14 mouse cellular contexts compared by ENCODE assay signal in genomic region chr4:59223055-59223615, GRCm38 (mm10). TPM values are rescaled to one million over a fixed set of nuclear protein-coding genes. Genes with fewer than 3 reads are reported as not detected.
A peak's percentile ranks its signal among the peaks of the same experiment; 100 is the strongest.
DNase-seq lines count a peak whose midpoint lies in the region; ATAC-seq and TF ChIP-seq lines count a peak whose summit lies in the region.
"Had no signal": no experiment of that assay in that cellular context is flagged by ENCODE, and none has a peak within 500 bp of the region (broad histone marks: within the 10 kb centered on the region; RNA-seq: fewer than 3 reads in every experiment).

No protein-coding gene starts in this region.

- peaks cover 17% of the 10 kb centered on the region for H3K4me1 ChIP-seq in heart, adult 2 months (ENCODE audit: control insufficient read depth, insufficient read depth, low read length)
- no peaks in the 10 kb centered on the region for H3K4me1 ChIP-seq in heart, embryonic 11.5 days (ENCODE audit: control insufficient read depth, insufficient read depth, low read length)
- H3K4me1 ChIP-seq in liver, embryonic 15.5 days (replicated peaks): peaks cover 13% of the 10 kb centered on the region
- H3K4me1 ChIP-seq in midbrain, embryonic 16.5 days (ENCODE audit: control insufficient read depth, insufficient read depth, low read length): no peaks in the 10 kb centered on the region
- H3K4me1 ChIP-seq: hindbrain, embryonic 10.5 days; kidney, embryonic 15.5 days; lung, embryonic 15.5 days had no signal

- DNase-seq in heart, adult 2 months: peak; percentile 51 to 69
- DNase-seq in heart, postnatal 25 days (ENCODE audit: low spot score): peak; percentile 38
- DNase-seq in left cerebral cortex, postnatal 25 days (ENCODE audit: low spot score in 2 of 2): no peak
- no peak for DNase-seq in cerebellum, adult 9-11 months
- DNase-seq: cerebellum, postnatal 14 days; layer of hippocampus, postnatal 36 days; midbrain, embryonic 14.5 days had no signal

- peaks cover 11% of the 10 kb centered on the region for H3K36me3 ChIP-seq in heart, adult 2 months (ENCODE audit: control insufficient read depth, insufficient read depth, low read length)
- 0 out of 2 replicates have a peak, but pooled peaks cover 2% of the 10 kb centered on the region for H3K36me3 ChIP-seq in heart, embryonic 11.5 days (ENCODE audit: control insufficient read depth, insufficient read depth, low read length)
- peaks cover 84% of the 10 kb centered on the region for H3K36me3 ChIP-seq in C2C12 (ENCODE audit: control insufficient read depth, insufficient read depth)
- H3K36me3 ChIP-seq in liver, embryonic 15.5 days (replicated peaks): peaks cover 54% of the 10 kb centered on the region
- H3K36me3 ChIP-seq in midbrain, embryonic 16.5 days (ENCODE audit: control insufficient read depth, insufficient read depth, low read length): peaks cover 21% of the 10 kb centered on the region

- intact Hi-C loops in heart, adult 2 months (cut with DNase I): no loop called here
- intact Hi-C loops in heart, postnatal 25 days (cut with DNase I): loop anchor here (2.0 kb wide), 1 partner anchor 32 kb away; no protein-coding TSS in a partner anchor
- intact Hi-C loops in left cerebral cortex, postnatal 25 days (cut with DNase I): no loop called here

- H3K79me2 ChIP-seq in heart, adult 2 months (replicated peaks; ENCODE audit: control insufficient read depth, insufficient read depth, low read length): no peaks in the 10 kb centered on the region
- H3K79me2 ChIP-seq in C2C12 (ENCODE audit: control insufficient read depth, insufficient read depth): peaks cover 36% of the 10 kb centered on the region

- peak overlapping the region; percentile 34 for H3K27ac ChIP-seq in heart, adult 2 months
- H3K27ac ChIP-seq in heart, embryonic 11.5 days (ENCODE audit: low read depth, low read length): no peak overlapping the region
- H3K27ac ChIP-seq in liver, embryonic 15.5 days (replicated peaks): 0 out of 2 replicates have a peak overlapping the region, but pooled peaks have one; percentile 41
- H3K27ac ChIP-seq in midbrain, embryonic 16.5 days (ENCODE audit: low read length): no peak overlapping the region
- H3K27ac ChIP-seq: hindbrain, embryonic 10.5 days; kidney, embryonic 15.5 days; lung, embryonic 15.5 days had no signal

- H3K27me3 ChIP-seq in heart, adult 2 months (ENCODE audit: control insufficient read depth, insufficient read depth, low read length): no peaks in the 10 kb centered on the region
- no peaks in the 10 kb centered on the region for H3K27me3 ChIP-seq in heart, embryonic 11.5 days (ENCODE audit: control insufficient read depth, insufficient read depth, low read length)
- no peaks in the 10 kb centered on the region for H3K27me3 ChIP-seq in C2C12 (ENCODE audit: control insufficient read depth, insufficient read depth, insufficient read length)
- no peaks in the 10 kb centered on the region for H3K27me3 ChIP-seq in liver, embryonic 15.5 days
- no peaks in the 10 kb centered on the region for H3K27me3 ChIP-seq in midbrain, embryonic 16.5 days (ENCODE audit: control insufficient read depth, insufficient read depth, low read depth, low read length)
- H3K27me3 ChIP-seq: kidney, embryonic 15.5 days; lung, embryonic 15.5 days had no signal

- H3K4me2 ChIP-seq in heart, embryonic 11.5 days: no peak overlapping the region
- no peak overlapping the region for H3K4me2 ChIP-seq in liver, embryonic 15.5 days
- no peak overlapping the region for H3K4me2 ChIP-seq in midbrain, embryonic 16.5 days (ENCODE audit: low read length)
- H3K4me2 ChIP-seq: kidney, embryonic 15.5 days; lung, embryonic 15.5 days had no signal

- H3ac ChIP-seq in C2C12 (ENCODE audit: control insufficient read depth, insufficient read length, low read depth): peak overlapping the region; percentile 8

- TF ChIP-seq CTCF in heart, adult 2 months (IDR thresholded peaks at IDR 0.05): no peak
- TF ChIP-seq CTCF in C2C12 (IDR thresholded peaks at IDR 0.05; ENCODE audit: control insufficient read depth, insufficient read depth, insufficient read length): no peak

- H3K79me3 ChIP-seq in C2C12 (ENCODE audit: low read depth): no peaks in the 10 kb centered on the region

- peak; percentile 89 for TF ChIP-seq EP300 in heart, adult 2 months (IDR thresholded peaks at IDR 0.05; ENCODE audit: insufficient read depth, low read depth, low read length)

- ATAC-seq in heart, embryonic 11.5 days (replicated peaks; ENCODE audit: insufficient number of reproducible peaks, low FRiP score, low TSS enrichment): no peak
- no peak for ATAC-seq in liver, embryonic 15.5 days (ENCODE audit: insufficient read depth)
- no peak for ATAC-seq in midbrain, embryonic 16.5 days

- H3K4me3 ChIP-seq in heart, adult 2 months: no peak overlapping the region
- H3K4me3 ChIP-seq in heart, embryonic 11.5 days (ENCODE audit: low read depth, low read length): no peak overlapping the region
- no peak overlapping the region for H3K4me3 ChIP-seq in C2C12 (ENCODE audit: insufficient read depth, poor library complexity, severe bottlenecking)
- H3K4me3 ChIP-seq in liver, embryonic 15.5 days (replicated peaks): no peak overlapping the region
- H3K4me3 ChIP-seq in midbrain, embryonic 16.5 days (ENCODE audit: low read depth, low read length): no peak overlapping the region
- H3K4me3 ChIP-seq: hindbrain, embryonic 10.5 days; kidney, embryonic 15.5 days; lung, embryonic 15.5 days had no signal

- H3K9ac ChIP-seq in heart, adult 2 months (ENCODE audit: low read depth, low read length): no peak overlapping the region
- H3K9ac ChIP-seq in heart, embryonic 11.5 days (ENCODE audit: low read depth, low read length): no peak overlapping the region
- H3K9ac ChIP-seq in liver, embryonic 15.5 days: no peak overlapping the region
- no peak overlapping the region for H3K9ac ChIP-seq in midbrain, embryonic 16.5 days (ENCODE audit: low read depth, low read length)
- H3K9ac ChIP-seq: kidney, embryonic 15.5 days; lung, embryonic 15.5 days had no signal

- 27% methylated on average over 5 of the region's 5 CpGs for WGBS in heart, adult 2 months
- WGBS in heart, embryonic 11.5 days (ENCODE audit: insufficient replicate concordance): 88% methylated on average over 5 of the region's 5 CpGs
- 77% methylated on average over 5 of the region's 5 CpGs for WGBS in liver, embryonic 15.5 days (ENCODE audit: insufficient replicate concordance)
- WGBS in midbrain, embryonic 16.5 days: 91% methylated on average over 5 of the region's 5 CpGs

- H3K9me3 ChIP-seq in heart, embryonic 11.5 days (replicated peaks; ENCODE audit: control insufficient read depth, low read length): no peaks in the 10 kb centered on the region
- no peaks in the 10 kb centered on the region for H3K9me3 ChIP-seq in liver, embryonic 15.5 days (replicated peaks)
- H3K9me3 ChIP-seq in midbrain, embryonic 16.5 days (replicated peaks; ENCODE audit: control insufficient read depth, low read length, poor library complexity, severe bottlenecking): no peaks in the 10 kb centered on the region
- H3K9me3 ChIP-seq: hindbrain, embryonic 10.5 days; kidney, embryonic 15.5 days; lung, embryonic 15.5 days had no signal

- TF ChIP-seq POLR2A in heart, adult 2 months (IDR thresholded peaks at IDR 0.05; ENCODE audit: insufficient read depth, low read depth, low read length): 0 out of 2 replicates have a peak, but pooled peaks have one; percentile 24

TF ChIP-seq in C2C12, 6 proteins besides CTCF, POLR2A, EP300 and RAD21:
- TF ChIP-seq MYOG (IDR thresholded peaks at IDR 0.05; ENCODE audit: control insufficient read depth, extremely low read depth, insufficient read length) (no peak), MAX (IDR thresholded peaks at IDR 0.05) (no peak), USF1 (IDR thresholded peaks at IDR 0.05; ENCODE audit: low read depth) (no peak), MYOD1 (IDR thresholded peaks at IDR 0.05; ENCODE audit: control insufficient read depth, insufficient read length, low read depth) (no peak), FOSL1 (IDR thresholded peaks at IDR 0.05; ENCODE audit: insufficient read depth, low read length, poor library complexity, severe bottlenecking) (no peak), CEBPB (IDR thresholded peaks at IDR 0.05; ENCODE audit: low read depth) (no peak)

RNA-seq across cellular contexts. Expression of gene Ugcg, which starts 34.1 kb away (rescaled TPM):
- total RNA-seq in heart, adult 2 months (2021): 10 to 100 TPM; 13.3 to 15.6 TPM
- polyA plus RNA-seq in heart, adult 2 months (2012; rRNA removed): 10.0 and 17.9 TPM in 2 replicates
- 10.7 and 14.8 TPM in 2 replicates for polyA plus RNA-seq in heart, embryonic 11.5 days (2014; fragmentation: Nextera tagmentation; extraction: Ambion mirVana)
- polyA plus RNA-seq in C2C12 (2012; fragmentation: generic; extraction: Trizol): 34.5 TPM
- total RNA-seq in heart, postnatal 25 days (2021): 10 to 100 TPM; 14.4 to 15.1 TPM
- 5.0 and 5.6 TPM in 2 replicates for polyA plus RNA-seq in liver, embryonic 15.5 days (2015; fragmentation: Nextera tagmentation; extraction: Ambion mirVana)
- total RNA-seq in left cerebral cortex, postnatal 25 days (2021): 10 to 100 TPM; 90.6 to 90.9 TPM
- polyA plus RNA-seq in midbrain, embryonic 16.5 days (2015; fragmentation: Nextera tagmentation; extraction: Ambion mirVana): 18.1 and 22.2 TPM in 2 replicates

Comparison
In these comparisons a context has a peak if more than half of its experiments do, and no peak if none do; other contexts are left out.
1. H3K27ac ChIP-seq: peak in heart, adult 2 months (single experiment) and liver, embryonic 15.5 days (single experiment); none in heart, embryonic 11.5 days (single experiment) and midbrain, embryonic 16.5 days (single experiment).
2. DNase-seq: peak in heart, adult 2 months (2 of 2) and heart, postnatal 25 days (single experiment); none in left cerebral cortex, postnatal 25 days (0 of 2) and cerebellum, adult 9-11 months (single experiment).